Mouse (Mus musculus): ENCODE results near the gene Sall4.

DNA sequence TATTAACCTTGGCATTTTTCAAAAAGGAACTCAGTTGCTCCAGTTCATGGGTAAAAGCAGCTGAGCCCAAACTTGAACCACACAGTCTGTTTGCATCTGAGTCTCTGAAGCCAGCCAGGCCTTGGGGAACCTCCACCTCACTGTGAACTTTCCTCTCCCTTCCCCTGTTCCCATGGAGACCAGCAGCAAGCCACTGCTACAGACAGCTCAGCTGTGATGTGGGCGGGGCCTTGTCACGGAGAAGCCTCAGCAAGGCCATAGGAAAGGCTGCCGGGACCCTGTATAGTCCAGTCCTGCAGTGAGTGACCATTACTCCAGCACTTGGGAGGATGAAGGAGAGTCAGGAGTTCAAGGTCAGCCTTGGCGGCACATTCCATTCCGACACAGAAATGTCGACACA, 41.7 kb downstream of the Sall4 start:
- TF ChIP-seq CTCF (IDR thresholded peaks at IDR 0.05; ENCODE audit: borderline replicate concordance, insufficient read depth, low read length): no peak
- TF ChIP-seq POLR2A (IDR thresholded peaks at IDR 0.05; ENCODE audit: low read depth, low read length): no peak

Measured in embryonic fibroblast, embryonic 13.5 days (primary cell).